Mouse (Mus musculus): ENCODE data around the gene Ptpn4.

DNA sequence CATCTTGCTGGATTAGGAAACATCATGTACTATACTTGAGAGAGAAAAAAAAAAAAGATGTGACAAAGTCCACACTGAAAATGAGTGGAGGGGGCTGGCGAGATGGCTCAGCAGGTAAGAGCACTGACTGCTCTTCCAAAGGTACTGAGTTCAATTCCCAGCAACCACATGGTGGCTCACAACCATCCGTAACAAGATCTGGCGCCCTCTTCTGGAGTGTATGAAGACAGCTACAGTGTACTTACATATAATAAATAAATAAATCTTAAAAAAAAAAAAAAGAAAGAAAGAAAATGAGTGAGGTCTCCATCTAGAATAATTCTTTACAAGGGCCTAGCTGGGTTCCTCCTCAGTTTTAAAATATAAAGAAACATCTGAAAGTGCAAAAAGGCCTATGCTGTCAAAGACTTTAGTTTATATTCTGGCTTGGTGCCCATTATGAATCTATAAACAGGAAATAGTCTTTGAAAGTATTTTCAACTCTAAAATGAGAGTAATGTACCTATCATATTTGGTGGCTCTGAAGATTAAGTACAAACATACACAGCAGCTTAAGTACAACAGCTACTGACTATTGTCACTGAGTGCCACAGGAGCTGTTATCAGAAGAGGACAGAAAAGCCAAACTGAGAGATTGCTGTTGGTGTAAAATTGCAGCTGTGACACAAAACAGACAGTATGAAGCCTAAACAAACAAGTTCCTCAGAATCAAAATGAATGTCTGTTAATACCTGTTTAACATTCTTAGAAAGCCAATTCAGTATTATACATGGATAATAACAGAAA lies 151.4 kb downstream of the Ptpn4 start:
- TF ChIP-seq CTCF (IDR thresholded peaks at IDR 0.05; ENCODE audit: low read depth, low read length): no peak
- no peak for TF ChIP-seq POLR2A (IDR thresholded peaks at IDR 0.05; ENCODE audit: borderline replicate concordance, low read depth, low read length)
